Mouse (Mus musculus): ENCODE measurements around the gene Ints13.
A peak's percentile ranks its signal among the peaks of the same experiment; 100 is the strongest.
"Not testable (repeated sequence)": the region's sequence is repeated elsewhere in the genome, so short reads cannot be mapped to it uniquely, and the experiment has no call there.

Ints13 gene

GRCm38 (mm10) chr6:146577310-146578109 is at the start of gene Ints13:
Gene Ints13, minus strand, starts transcription at chr6:146577835.
- peak; percentile 97 for DNase-seq (ENCODE audit: low spot score)

- DNase-seq (ENCODE audit: low spot score): no peak
Observed at GRCm38 (mm10) chr6:146616670-146617069, 39.0 kb upstream of the Ints13 start.

- no peak for DNase-seq (ENCODE audit: low spot score)
Observed at GRCm38 (mm10) chr6:146615891-146616290, 38.3 kb upstream of the Ints13 start.

GRCm38 (mm10) chr6:146614541-146614940 is 36.9 kb upstream of the Ints13 start:
- no peak for DNase-seq (ENCODE audit: low spot score)

- no peak for DNase-seq (ENCODE audit: low spot score)
Observed at GRCm38 (mm10) chr6:146613907-146614306, 36.3 kb upstream of the Ints13 start.

- DNase-seq (ENCODE audit: low spot score): no peak
Observed at GRCm38 (mm10) chr6:146612736-146613135, 35.1 kb upstream of the Ints13 start.

GRCm38 (mm10) chr6:146611897-146612296 is 34.3 kb upstream of the Ints13 start:
- DNase-seq (ENCODE audit: low spot score): no peak

GRCm38 (mm10) chr6:146611385-146611784 is 33.8 kb upstream of the Ints13 start:
- DNase-seq (ENCODE audit: low spot score): no peak

- no peak for DNase-seq (ENCODE audit: low spot score)
Observed at GRCm38 (mm10) chr6:146603651-146604050, 26.0 kb upstream of the Ints13 start.

GRCm38 (mm10) chr6:146602601-146603000 is 25.0 kb upstream of the Ints13 start:
- DNase-seq (ENCODE audit: low spot score): no peak

- no peak for DNase-seq (ENCODE audit: low spot score)
Observed at GRCm38 (mm10) chr6:146585134-146585533, 7.5 kb upstream of the Ints13 start.

GRCm38 (mm10) chr6:146583366-146584046 is 5.9 kb upstream of the Ints13 start:
- DNase-seq (ENCODE audit: low spot score): no peak

- DNase-seq (ENCODE audit: low spot score): no peak
Observed at GRCm38 (mm10) chr6:146580381-146580926, 2.8 kb upstream of the Ints13 start.

GRCm38 (mm10) chr6:146578586-146578985 is 951 bp upstream of the Ints13 start:
- no peak for DNase-seq (ENCODE audit: low spot score)

- no peak for DNase-seq (ENCODE audit: low spot score)
Observed at GRCm38 (mm10) chr6:146578111-146578531, 486 bp upstream of the Ints13 start.

- DNase-seq (ENCODE audit: low spot score): no peak
Observed at GRCm38 (mm10) chr6:146576903-146577302, 732 bp downstream of the Ints13 start, which contains the start of gene Fgfr1op2. Gene Fgfr1op2, plus strand, starts transcription at chr6:146577203.

GRCm38 (mm10) chr6:146572073-146572472 is 5.6 kb downstream of the Ints13 start:
- DNase-seq (ENCODE audit: low spot score): no peak

- not testable (repeated sequence) for DNase-seq (ENCODE audit: low spot score)
Observed at GRCm38 (mm10) chr6:146562461-146562860, 15.2 kb downstream of the Ints13 start.

GRCm38 (mm10) chr6:146551326-146551725 is 26.3 kb downstream of the Ints13 start:
- no peak for DNase-seq (ENCODE audit: low spot score)

- no peak for DNase-seq (ENCODE audit: low spot score)
Observed at GRCm38 (mm10) chr6:146550421-146550820, 27.2 kb downstream of the Ints13 start.

- DNase-seq (ENCODE audit: low spot score): no peak
Observed at GRCm38 (mm10) chr6:146545289-146545865, 32.3 kb downstream of the Ints13 start.

GRCm38 (mm10) chr6:146544622-146545021 is 33.0 kb downstream of the Ints13 start:
- DNase-seq (ENCODE audit: low spot score): no peak

- DNase-seq (ENCODE audit: low spot score): no peak
Observed at GRCm38 (mm10) chr6:146540386-146540785, 37.2 kb downstream of the Ints13 start.
